Mouse (Mus musculus): ENCODE data around the gene Frmd4b.

Frmd4b gene

GRCm38 (mm10) chr6:97580479-97581030 lies 36.8 kb downstream of the Frmd4b start:
- in situ Hi-C loops (cut with MboI; ENCODE audit: low sequenced_read_pairs), result no loop called here

- in situ Hi-C loops (cut with MboI; ENCODE audit: low sequenced_read_pairs), result no loop called here
Observed at GRCm38 (mm10) chr6:97579704-97580103, 37.6 kb downstream of the Frmd4b start.

DNA sequence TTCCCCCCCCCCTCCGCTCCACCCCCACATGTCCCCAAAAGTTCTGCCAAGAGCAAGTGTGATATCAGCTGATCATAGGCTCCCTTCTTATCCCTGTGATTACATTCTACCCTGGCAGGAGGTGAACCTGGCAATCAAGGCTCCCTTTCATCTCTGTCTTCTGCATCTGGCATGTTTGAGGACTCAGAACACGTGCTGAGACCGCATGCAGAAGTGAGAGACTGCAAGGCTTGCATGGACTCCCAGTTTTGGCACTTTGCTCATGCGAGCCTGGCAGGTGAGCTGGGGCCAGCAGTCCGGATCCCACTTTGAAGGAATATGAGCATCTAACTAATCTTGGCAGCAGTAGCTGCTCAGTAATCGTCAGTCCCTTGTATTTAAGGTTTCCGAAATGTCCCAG lies 39.1 kb downstream of the Frmd4b start:
- in situ Hi-C loops (cut with MboI; ENCODE audit: low sequenced_read_pairs), result no loop called here

DNA sequence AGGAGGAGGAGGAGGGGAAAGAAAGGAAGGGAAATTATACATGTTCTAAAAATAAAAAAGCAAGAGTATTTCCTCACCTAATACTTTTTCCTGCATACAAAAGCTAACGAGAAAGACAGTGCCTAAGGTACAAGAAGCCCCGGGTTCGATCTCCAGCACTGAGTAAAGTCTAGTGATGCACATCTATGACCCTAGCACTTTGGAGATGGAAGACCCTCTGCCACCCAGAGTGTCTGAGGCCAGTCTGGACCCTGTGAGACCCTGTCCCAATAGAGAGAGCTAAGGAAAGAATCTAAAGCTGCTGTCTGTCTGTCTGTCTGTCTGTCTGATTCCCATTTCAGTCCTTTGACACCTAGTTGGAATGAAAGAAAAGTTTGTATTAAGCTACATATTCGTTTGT lies 40.0 kb downstream of the Frmd4b start:
- in situ Hi-C loops (cut with MboI; ENCODE audit: low sequenced_read_pairs), result no loop called here

GRCm38 (mm10) chr6:97576565-97577346 lies 40.6 kb downstream of the Frmd4b start:
- in situ Hi-C loops (cut with MboI; ENCODE audit: low sequenced_read_pairs), result no loop called here

DNA sequence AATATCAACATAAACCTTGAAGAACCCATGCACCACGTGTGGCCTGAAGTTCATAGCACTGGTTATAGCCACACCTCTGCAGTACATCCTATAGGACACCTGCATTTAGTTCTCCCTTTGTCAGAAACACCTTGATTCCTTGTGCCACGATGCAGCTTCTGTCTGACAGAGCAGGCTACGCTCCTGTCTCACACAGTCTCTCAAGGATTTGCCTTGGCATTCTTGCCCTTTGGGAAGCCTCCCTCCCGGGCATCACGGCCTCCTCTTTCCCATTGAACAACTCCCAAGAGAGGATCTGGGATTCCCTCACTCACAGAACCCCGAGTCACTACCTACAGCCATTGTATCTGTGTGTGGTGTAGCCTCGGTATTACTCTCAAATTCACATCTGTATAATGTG lies 41.2 kb downstream of the Frmd4b start:
- in situ Hi-C loops (cut with MboI; ENCODE audit: low sequenced_read_pairs), result no loop called here

DNA sequence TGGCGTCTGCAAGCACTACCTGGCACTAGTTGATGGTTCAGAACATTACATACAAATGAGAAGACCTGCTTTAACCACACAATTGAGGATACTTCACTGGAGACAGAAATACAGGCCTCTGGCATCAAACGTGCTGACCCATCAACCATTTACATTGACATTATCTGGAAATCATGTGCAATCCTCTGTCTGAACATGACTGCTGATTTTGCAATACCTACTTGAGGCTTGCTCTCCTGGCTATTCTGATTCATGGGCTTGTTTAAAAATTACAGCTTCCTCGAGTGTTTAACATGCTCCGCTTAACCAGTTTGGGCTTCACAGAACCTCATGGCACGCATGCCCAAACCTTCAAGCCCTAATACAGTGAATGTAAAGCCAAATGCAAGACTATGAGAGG lies 42.4 kb downstream of the Frmd4b start:
- in situ Hi-C loops (cut with MboI; ENCODE audit: low sequenced_read_pairs), result no loop called here

- in situ Hi-C loops (cut with MboI; ENCODE audit: low sequenced_read_pairs), result no loop called here
Observed at GRCm38 (mm10) chr6:97572226-97572625, 45.1 kb downstream of the Frmd4b start.

DNA sequence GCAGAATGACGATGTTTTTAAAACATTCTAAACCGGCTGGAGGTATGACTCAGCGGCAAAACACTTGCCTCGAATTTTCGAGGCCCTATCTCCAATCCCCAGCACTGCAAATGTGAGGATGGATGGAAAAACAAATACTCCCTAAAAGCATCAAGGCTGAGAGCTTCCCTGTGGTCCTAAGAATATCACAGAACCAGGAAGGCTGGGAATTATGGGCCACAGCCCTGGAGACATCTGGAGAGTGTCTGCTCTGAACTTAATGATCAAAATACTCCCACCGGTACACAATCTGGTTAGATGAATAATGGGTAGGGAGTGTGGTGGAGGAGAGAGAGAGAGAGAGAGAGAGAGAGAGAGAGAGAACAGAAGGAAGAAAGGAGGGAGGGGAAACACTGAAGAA lies 48.8 kb downstream of the Frmd4b start:
- in situ Hi-C loops (cut with MboI; ENCODE audit: low sequenced_read_pairs), result no loop called here

DNA sequence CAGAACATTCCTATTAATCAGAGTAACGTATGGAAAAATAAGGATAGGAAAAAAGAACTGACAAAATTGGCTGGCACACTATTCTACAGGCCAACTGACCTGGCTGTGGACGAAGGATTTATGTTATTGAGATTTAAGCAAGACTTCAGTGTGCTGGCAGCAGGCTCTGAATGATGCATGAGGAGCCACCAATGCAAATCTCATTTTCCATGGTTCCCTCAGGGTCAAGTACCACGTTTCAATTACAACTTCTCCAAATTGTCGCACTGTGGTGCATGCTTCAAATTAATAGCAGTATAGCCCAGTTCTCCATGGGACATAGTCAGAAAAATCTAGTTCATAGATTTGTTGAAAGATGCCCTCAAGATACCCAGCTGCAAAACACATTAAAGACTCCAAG lies 50.6 kb downstream of the Frmd4b start:
- in situ Hi-C loops (cut with MboI; ENCODE audit: low sequenced_read_pairs), result no loop called here

DNA sequence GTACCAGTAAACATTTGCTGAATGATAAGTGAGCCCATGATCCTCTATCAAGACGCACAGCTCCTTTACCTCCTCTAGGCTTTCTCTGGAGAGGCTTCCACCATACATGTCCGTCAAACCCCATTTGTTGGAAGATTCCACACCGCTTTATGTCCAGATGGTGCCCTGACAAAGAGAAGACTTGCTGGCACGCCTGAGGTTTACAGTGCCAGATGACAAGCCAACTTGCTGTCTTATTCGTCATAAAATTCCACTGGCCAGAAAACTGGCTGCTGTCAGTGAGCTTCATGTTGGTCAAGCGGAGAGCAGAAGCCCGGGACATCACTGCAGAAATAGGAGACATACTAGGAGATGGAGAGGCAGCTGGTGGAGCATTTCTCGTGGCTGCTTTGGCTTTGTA lies 60.2 kb downstream of the Frmd4b start:
- in situ Hi-C loops (cut with MboI; ENCODE audit: low sequenced_read_pairs), result no loop called here

DNA sequence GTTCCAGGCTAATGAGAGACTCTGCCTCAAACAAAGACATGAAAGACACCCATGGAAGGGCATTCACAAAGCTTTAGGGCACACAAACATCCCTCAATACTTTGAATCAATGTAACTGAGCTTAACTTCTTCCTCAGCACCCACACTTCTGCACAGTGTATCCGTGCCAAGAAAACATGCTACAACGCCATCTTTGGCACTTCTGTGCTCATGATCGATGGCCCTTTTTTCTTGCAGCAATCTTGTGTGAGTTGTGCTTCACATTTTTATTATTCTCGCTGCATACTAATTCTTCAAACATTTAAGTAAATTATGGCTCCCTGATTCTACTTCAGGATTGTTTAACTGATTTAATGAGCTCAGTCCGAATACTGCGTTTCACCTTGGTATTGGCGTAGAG lies 61.7 kb downstream of the Frmd4b start:
- in situ Hi-C loops (cut with MboI; ENCODE audit: low sequenced_read_pairs), result no loop called here

DNA sequence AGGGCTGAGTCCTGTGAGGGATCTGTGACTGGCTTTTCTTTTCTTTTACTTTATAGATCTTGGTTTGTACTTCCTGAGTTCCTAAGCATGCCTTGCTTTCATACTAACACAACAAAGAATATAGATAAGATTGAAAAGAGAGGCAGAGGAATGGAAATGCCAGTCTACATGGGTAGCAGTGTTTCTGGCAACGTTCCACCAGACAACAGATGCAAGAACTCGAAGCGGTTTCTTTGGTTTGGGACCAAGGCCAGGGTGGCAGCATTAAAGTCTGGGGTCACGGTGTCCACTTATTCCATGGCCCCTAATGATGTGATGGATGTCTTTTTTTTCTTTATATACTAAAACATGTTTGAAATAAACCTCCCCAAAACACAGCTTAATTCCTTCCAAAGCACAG lies 63.9 kb downstream of the Frmd4b start:
- in situ Hi-C loops (cut with MboI; ENCODE audit: low sequenced_read_pairs), result no loop called here

DNA sequence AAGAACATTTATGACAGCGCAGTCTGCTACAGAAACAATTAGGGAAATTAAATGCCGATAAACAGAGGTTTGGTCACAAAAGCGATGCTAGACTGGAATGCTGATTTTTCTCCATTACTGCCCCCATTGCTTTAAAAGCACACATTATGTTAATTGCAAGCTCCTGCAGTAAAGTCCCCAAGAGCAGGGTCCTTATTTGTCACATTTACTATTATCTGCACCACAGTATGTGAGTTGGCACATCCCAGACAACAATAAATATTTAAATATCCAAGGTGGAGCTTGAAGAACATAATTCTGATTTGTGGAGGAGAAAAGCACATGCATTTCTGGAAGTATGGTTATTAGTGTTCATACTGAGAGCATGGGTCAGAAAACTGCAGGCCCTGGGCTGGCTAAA lies 64.8 kb downstream of the Frmd4b start:
- in situ Hi-C loops (cut with MboI; ENCODE audit: low sequenced_read_pairs), result no loop called here

DNA sequence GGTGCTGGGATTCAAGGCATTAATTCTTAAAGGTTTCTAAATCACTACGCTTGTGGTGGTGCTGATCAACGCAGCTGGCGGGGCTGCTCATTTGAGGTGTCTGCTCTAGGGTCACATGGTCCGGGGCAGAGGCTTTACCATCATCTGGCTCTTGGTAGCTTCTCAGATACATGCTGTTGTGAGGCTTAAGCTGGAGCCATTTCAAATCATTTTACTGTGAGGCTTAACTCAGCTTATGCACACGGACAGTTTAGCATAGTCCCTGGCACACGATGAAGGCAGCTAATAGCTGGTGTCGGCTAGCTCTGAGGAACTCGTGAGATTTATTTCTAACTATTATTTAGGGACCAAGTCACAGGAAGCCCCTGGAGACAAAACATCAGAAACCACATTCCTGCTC lies 65.5 kb downstream of the Frmd4b start:
- in situ Hi-C loops (cut with MboI; ENCODE audit: low sequenced_read_pairs), result no loop called here

- in situ Hi-C loops (cut with MboI; ENCODE audit: low sequenced_read_pairs), result no loop called here
Observed at GRCm38 (mm10) chr6:97551161-97551560, 66.2 kb downstream of the Frmd4b start.

DNA sequence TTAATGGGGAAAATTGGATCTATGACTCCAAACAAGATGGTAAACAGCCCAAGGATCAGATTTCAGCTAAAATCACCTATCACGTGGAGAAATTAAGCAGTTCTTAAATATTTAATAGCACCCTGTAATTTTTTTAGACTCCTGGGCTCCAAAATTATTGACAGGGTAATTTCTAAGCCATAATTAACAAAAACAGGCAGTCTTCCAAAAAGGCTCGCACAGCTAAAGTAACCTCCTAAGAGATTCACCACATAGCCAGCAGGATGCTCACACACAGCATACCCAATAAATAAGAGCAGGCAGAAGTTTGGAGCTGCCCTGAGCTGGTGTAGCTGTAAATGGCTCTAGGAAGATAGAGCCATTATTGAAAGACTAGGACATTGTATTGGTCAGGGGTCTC lies 76.9 kb downstream of the Frmd4b start:
- in situ Hi-C loops (cut with MboI; ENCODE audit: low sequenced_read_pairs), result no loop called here

DNA sequence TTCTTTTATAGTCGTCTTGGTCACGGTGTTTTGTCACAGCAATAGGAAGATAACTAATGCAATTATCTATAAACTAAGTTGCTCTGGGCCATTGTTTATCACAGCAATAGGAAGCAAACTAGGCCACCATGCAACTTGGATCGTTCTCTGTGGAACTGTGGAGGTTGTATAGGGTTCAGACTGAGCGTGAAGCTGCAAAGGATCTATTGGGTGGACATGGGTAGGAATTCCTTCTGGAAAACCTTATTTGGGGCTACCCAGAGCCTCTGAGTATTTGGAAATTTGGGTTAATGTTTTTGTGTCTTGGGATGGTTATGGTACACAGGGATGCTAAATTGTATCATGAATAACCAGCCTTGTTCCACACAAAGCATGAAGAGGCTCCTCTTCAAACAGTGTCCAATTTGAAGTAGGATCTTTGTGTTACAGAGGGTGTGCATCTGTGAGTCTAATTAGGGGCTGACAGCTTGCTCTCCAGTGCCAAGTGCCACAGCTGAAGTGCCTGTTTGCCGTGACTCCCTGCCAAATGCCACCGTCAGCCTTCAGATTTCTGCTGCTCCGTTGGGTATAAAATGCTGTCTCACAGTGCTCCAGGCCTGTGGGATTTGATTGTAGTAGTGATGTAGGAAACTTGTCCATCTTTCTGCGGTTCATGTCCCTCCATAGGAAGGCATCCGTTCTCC lies 81.4 kb downstream of the Frmd4b start:
- in situ Hi-C loops (cut with MboI; ENCODE audit: low sequenced_read_pairs), result no loop called here

DNA sequence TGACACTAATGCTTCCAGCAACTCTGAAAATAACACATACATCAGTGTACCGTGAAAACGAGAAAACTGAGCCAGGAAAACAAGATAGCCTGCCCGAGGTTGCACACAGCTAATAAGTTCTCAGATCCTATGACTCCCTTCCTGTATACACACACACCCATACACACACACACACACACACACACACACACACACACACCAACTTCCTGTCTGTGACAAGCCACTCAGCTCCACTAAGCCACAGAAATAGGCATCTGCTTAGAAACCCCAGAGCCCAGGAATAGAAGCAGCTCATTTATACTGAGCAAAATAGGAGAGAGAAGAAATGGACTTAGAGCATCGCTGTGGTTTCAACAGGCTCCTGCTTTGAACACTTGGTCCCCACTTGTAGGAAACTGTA lies 86.3 kb downstream of the Frmd4b start:
- in situ Hi-C loops (cut with MboI; ENCODE audit: low sequenced_read_pairs), result no loop called here

DNA sequence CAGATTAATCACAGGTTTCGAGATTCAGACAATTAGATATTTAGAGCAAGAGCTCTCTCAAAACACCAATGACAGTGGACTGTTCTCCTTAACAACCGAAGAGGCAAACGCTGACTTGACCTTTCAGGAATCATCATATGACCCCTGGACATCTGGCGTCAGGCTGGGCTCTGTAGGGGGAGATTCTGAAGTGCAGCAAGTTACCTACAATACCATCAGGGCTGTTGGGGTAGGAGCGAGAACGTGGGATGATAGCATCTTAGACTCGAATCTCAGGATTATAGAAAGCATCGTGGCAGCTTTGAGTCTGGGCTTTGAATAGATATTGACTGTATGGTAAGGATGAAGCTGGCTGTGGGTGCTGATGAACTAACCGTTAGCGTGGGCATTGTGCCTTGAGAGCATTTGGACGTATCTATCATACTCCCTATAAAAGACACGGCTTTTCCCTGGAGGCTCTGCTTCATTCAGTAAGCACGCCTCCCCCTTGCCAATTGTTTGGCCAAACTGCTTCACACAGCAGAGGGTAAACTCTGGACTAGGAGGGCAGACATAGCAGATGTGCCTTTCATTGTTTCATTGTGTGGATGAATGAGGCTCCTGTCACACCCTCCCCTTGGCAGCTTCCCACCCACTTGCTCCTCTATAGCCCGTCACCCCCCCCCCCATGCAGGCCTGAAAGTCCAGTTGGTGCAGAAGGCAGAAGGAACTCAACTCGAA lies 88.2 kb downstream of the Frmd4b start:
- in situ Hi-C loops (cut with MboI; ENCODE audit: low sequenced_read_pairs), result loop anchor here (10.0 kb wide), 1 partner anchor 206 kb away; no protein-coding TSS in a partner anchor

GRCm38 (mm10) chr6:97526092-97526491 lies 91.2 kb downstream of the Frmd4b start:
- in situ Hi-C loops (cut with MboI; ENCODE audit: low sequenced_read_pairs), result loop anchor here (10.0 kb wide), 1 partner anchor 209 kb away; no protein-coding TSS in a partner anchor
